Mouse (Mus musculus): ENCODE measurements around the gene Dhx15.

Gene Dhx15

GRCm38 (mm10) chr5:52145684-52146083 is 44.6 kb downstream of the Dhx15 start:
- peak; percentile 40 for DNase-seq (ENCODE audit: low read depth, low spot score)

DNA sequence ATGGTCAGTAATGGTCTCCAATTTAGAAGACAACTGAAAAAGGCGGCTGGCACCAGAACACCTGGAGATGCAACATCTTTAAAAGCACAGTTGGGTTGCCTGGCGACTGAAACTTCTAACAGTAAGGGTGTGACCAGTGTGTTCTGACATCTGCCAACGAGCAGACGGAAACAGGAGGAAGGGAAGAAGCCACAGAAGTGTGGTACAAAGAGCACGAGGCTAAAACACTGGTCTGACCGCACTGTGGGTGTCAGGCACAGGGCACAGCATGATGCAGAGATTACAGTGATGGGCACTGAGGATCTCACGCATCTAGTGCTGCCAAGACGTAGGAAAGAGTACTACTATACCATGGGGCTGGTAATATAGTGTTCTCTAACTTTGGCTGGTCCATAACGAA is 48.4 kb downstream of the Dhx15 start:
- DNase-seq (ENCODE audit: low read depth, low spot score), result no peak

DNA sequence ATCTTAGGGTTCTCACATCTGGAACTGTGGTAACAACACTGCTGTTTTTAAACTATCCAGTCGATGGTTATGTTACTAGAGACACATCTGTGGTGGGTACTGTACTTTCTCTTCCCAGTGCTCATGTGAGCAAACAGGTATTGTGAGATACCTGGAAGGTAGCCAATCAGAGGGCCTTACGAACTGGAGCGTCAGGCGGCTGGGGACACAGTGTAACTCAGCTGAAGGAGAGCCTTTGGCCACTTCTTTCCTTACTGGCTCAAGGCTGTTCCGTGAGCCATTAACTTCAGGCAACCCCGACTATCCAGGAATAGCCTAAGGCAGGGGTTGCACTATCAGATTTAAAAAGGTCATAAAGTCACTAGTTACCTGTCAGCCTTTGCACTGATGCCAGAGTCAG is 51.5 kb downstream of the Dhx15 start:
- DNase-seq (ENCODE audit: low read depth, low spot score), result no peak

GRCm38 (mm10) chr5:52138134-52138533 is 52.2 kb downstream of the Dhx15 start:
- DNase-seq (ENCODE audit: low read depth, low spot score), result peak; percentile 68

GRCm38 (mm10) chr5:52135460-52136141 is 54.7 kb downstream of the Dhx15 start:
- DNase-seq (ENCODE audit: low read depth, low spot score), result no peak

DNA sequence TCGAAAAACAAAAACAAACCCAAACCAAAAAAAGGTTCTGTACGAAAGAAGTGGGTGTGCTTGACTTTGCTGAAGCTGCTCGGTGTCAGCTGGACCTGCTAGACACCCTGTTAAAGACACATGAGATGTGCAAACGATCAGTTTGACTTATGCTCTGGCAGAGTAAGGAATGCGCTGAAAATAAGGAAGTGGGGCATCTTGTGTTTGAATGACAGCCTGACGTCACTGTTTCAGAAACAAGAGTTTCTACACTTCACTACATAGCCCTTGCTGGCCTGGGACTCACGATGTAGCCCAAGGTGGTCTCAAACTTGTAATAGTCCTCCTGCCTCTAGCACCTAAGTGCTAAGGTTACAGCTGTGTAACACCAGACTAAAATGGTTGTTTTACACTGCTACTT is 57.5 kb downstream of the Dhx15 start:
- DNase-seq (ENCODE audit: low read depth, low spot score), result no peak

- no peak for DNase-seq (ENCODE audit: low read depth, low spot score)
Observed at GRCm38 (mm10) chr5:52132092-52132491, 58.2 kb downstream of the Dhx15 start.

DNA sequence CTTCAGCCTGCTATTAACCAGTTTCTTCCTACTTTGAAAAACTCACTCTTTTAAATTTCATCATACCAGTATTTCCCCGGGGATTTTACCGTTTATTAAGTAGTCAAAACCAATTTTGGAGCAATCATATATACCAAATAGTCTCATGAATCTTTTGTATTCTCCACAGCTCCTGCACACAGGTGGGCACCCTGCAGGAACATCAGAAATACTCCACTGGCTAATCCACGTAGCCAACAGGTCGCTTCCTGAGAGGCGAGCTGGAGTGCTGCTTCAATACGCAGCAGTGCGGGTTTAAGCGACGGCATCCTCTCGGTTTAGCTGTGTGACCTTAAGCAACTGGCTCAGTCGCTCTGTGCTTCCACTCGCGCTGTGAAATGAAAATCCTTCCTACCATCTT is 58.9 kb downstream of the Dhx15 start:
- DNase-seq (ENCODE audit: low read depth, low spot score), result no peak

GRCm38 (mm10) chr5:52130496-52130895 is 59.8 kb downstream of the Dhx15 start:
- DNase-seq (ENCODE audit: low read depth, low spot score), result no peak

DNA sequence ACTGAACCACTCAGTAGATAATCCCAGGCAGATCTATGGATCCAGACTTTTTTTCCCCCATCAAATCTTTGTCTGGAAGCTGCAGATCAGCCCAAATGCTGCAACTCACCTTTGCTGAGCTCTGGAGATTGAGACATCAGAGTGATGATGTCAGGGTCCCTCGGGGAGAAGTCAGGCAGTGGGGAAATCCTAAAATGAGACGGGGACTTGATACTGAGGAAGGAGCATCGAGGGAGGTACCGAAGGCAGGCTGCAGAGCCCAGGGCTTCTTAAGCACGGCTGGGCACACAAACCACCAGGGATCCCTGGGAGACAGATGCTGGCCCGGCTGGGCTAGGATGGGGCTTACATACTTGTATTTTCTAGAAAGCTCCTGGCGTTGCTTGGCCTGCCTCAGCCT is 64.1 kb downstream of the Dhx15 start:
- DNase-seq (ENCODE audit: low read depth, low spot score), result no peak

DNA sequence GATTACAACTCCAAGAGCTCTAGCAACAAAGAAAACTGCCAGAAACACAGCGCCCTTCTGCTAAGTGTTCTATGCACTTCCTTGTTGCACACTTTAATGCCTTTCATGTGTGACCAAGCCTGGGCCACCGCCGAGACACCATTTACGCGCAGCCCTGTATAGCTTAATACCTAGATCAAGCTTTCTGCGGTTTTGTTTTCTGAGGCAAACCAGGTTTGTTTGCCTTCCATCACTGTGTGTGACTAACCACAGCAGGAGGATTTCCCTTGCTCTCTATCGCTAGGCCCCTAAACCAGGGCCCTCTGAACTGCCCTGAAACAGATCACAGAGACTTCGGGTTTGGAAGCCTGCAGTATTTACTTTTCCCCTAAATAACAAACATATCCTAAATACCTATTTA is 64.5 kb downstream of the Dhx15 start:
- no peak for DNase-seq (ENCODE audit: low read depth, low spot score)

- no peak for DNase-seq (ENCODE audit: low read depth, low spot score)
Observed at GRCm38 (mm10) chr5:52122146-52122545, 68.2 kb downstream of the Dhx15 start.

DNA sequence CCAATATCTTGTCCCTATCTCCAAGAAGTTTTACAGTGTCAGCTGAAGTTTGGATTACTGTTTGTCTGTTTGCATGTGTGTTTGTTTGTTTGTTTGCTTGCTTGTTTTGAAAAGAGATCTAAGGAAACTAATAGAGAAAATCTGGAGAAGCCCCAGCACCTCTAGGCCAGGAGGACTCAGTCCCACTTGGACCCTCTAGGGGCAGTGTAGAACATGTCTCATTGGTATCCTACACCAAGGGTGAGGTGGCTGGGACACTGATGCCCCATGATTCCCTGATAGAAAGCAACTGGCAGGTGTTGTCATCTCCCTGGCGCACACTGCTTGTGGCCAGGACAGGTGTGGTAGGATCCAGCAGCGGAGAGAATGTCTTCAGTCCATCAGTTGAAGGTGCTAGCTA is 70.5 kb downstream of the Dhx15 start:
- peak; percentile 41 for DNase-seq (ENCODE audit: low read depth, low spot score)

DNA sequence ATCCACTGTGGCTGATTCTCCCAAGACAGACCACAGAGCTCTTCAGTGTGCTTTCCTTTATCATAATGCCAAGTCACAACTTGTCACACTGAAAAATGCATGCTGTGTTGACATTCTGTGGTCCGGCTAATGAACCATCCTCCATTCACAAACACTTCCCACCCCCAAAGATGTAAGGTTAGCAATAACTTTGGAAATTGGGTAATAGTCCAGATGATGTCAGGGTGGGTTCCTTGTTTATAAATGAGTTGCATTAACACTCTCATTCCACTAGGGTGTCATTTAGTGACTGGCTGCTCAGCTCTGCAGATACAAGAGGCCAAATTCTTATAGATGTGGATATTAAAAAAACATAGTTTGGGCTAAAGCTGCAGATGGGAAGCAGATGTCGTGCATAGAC is 71.1 kb downstream of the Dhx15 start:
- peak; percentile 26 for DNase-seq (ENCODE audit: low read depth, low spot score)

GRCm38 (mm10) chr5:52117829-52118228 is 72.5 kb downstream of the Dhx15 start:
- no peak for DNase-seq (ENCODE audit: low read depth, low spot score)

DNA sequence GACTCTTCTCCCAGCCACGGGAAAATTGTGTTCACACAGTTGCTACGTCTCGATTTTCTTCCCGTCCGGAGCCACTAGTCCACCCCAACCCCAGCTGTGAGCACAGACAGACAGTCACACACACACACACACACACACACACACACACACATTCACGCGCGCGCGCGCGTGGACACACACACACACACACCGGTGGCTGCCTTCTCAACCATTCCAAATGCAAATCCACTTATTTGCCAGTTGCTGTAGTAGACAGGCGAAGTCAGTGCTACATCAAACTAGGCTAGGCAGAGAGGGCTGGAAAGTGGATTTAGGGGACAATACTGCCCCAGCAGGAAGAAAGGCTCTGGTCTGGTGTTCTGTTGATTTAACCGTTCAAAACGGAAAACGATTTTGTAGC is 73.9 kb downstream of the Dhx15 start:
- DNase-seq (ENCODE audit: low read depth, low spot score), result no peak

DNA sequence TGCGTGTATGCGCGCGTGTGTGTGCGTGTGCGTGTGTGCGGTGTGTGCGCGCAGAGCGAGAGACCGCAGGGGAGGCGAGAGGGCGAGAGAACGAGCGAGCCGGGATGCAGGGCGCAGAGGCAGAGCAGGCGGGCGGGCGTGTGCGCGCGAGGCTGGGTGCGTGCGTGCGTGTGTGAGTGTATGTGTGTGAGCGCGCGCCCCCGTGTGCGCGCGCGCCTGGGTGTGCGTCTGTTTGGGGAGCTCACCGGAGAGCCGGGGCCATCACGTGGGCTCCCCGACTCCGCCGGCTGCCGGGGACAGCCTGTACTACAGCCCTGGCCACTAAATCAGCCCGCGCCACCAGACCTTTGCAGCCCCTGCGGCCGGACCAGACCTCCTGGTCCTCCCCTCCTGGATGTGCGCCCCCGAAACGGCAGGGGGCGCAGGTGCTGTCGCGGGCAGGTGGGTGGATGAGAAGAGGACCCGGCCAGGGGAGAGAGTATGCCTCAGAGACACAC is 74.4 kb downstream of the Dhx15 start:
- peak; percentile 61 for DNase-seq (ENCODE audit: low read depth, low spot score)

- no peak for DNase-seq (ENCODE audit: low read depth, low spot score)
Observed at GRCm38 (mm10) chr5:52114751-52115451, 75.4 kb downstream of the Dhx15 start.

DNA sequence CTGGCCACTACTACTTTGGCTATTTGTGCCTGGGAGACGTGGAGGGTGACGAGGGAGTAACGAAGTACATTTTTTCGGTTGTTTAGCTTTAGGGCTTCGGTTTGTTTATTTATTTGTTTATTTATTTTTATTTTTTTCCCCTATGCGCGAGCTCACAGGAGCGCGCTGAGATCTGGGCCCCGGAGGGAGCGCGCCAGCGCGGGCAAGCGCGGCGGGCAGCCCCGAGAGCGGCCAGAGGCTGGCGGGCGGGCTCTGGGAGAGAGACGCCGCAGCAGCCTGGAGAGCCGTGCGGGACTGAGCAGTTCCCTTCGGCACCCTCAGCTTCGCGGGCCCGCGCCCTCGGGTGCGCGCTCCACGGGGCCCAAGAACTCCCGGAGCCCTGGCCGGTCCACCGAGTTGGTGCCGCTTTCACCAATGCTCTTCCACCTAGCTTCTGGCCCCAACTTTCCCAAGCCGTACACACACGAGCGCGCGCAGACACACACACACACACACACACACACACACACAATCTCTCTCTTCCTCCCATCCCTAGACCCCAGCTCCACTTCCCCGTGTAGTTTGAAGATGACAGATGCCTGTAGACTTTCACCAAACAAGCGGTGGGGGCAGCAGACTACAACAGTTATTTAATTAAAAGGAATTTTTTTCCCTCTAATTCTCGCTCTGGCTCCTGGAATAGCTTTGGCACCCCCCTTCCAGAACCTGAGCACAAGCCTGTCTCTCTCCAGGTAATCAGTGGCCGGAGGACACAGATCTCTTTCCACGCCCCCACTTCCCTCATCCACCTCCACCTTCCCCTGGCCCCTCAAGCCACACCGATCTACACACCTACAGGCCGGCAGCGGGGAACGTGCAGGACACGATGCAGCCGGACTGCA is 76.2 kb downstream of the Dhx15 start:
- no peak for DNase-seq (ENCODE audit: low read depth, low spot score)

- no peak for DNase-seq (ENCODE audit: low read depth, low spot score)
Observed at GRCm38 (mm10) chr5:52112953-52113841, 77.1 kb downstream of the Dhx15 start.

DNA sequence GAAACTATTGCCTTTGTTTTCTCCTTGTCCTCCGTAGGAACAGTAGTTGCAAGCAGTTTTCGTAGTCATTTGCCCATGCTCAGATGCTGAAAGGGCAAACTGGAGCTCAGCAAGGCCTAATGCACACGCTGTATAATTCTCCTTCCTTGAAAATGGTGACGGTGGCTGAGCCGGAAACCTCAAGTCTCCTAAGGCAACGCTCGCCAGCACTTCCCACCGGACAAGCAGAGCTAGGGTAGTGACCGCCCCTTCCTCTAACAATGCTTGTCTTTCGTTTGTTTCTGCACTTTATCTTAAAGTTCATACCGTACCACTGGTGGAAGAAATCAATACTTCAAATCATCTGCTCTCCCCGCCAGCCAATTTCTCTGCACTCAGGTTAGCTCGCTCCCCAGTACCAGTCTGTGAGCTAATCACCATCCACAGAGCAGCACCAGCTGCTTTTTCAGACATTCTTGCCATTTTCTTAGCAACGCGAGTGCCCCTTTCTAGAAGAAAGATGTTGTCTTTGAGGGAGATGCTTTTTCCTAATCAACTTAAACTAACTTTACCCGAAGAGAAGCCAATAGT is 78.0 kb downstream of the Dhx15 start:
- DNase-seq (ENCODE audit: low read depth, low spot score), result no peak

Data from 3T3-L1 (cell line).